Mouse (Mus musculus): ENCODE measurements around the gene Fto. TPM values are rescaled to one million over a fixed set of nuclear protein-coding genes. Genes with fewer than 3 reads are reported as not detected.

Fto gene
- polyA plus RNA-seq, 1 experiment from 2014 or later = 28.6 TPM

DNA sequence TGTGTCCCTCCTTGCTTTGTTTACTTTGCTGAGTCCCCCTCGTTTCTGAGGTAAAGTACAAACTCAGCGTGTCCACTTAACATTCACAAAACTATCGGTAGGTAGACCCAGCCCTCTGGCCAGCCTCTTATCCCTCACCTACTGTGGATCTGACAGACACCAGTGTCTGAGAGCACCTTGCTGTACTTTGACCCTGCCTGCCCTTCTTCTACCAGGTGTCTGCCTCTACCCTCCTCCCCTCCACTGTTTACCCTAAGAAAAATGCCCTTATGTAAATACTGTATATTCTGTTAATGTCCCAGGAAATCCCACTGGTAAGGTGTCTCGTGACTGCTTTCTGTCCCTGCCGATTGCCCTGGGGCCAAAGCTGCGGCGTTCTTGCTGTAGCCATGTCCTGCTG is 91.8 kb downstream of the Fto start:
- H3K4me3 ChIP-seq = no peak overlapping the region
- H3K27me3 ChIP-seq (replicated peaks) = no peaks in the 10 kb centered on the region
- peaks cover 24% of the 10 kb centered on the region for H3K36me3 ChIP-seq
- no peak overlapping the region for H3K9ac ChIP-seq
- WGBS (ENCODE audit: insufficient replicate concordance) = 80% methylated on average over 7 of the region's 7 CpGs
- no peak overlapping the region for H3K27ac ChIP-seq
- ATAC-seq = no peak
- no peaks in the 10 kb centered on the region for H3K9me3 ChIP-seq (replicated peaks)
- no peak overlapping the region for H3K4me2 ChIP-seq
- peaks cover 23% of the 10 kb centered on the region for H3K4me1 ChIP-seq

DNA sequence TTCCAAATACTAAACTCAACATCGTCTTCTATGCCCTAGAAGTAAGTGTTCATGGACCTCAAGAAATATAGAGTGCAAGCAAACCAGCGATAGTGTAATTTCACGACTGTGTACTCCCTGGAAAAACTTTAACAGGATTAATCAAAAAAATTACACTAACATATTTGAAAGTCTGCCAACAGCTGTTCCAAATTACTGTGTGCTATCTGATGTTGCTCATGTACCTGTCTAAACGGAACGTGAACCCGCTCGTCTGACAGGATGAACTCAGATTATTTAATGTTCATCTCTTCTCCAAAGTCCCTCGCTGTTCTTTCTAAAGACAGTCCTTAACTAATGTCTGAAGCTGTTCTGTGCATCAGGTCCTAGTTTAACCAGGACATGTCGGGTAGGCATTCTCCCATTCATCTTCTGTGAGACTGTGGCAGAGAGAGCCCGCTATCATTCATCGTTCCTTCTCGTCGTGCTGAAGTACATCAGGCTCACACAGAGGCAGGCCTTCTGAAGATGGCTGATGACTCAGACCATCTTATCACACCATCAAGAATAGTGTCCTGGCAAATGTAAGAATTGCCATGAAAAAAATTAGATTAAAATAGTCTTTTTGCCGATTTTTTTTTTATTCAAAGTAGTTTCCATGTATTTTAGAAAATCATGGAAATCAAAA is 93.4 kb downstream of the Fto start:
- no peak for ATAC-seq
- Histone ChIP-seq H3K27me3 (replicated peaks) (no peaks in the 10 kb centered on the region), H3K27ac (no peak overlapping the region), H3K9ac (no peak overlapping the region), H3K4me3 (no peak overlapping the region), H3K36me3 (peaks cover 30% of the 10 kb centered on the region), H3K4me2 (no peak overlapping the region), H3K4me1 (peaks cover 23% of the 10 kb centered on the region), H3K9me3 (replicated peaks) (no peaks in the 10 kb centered on the region)
- WGBS (ENCODE audit: insufficient replicate concordance) = 74% methylated on average over 14 of the region's 14 CpGs

DNA sequence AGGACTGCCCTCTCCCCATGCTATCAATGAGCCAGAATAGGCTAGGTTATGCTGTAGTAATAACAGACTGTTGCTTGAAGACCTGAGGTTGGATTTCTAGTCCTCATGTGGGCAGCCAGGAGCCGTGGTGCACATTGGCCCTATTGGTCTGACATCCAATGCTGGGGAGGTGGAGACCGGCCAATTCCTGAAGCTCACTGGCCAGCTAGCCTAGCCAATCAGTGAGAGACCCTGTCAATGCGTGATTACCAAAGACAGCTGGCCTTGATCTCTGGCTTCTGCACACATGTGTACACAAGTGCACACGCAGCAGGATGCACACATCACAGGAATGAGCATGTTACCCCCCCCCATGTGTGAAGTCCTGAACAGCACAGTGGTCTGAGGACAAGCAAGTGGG is 94.6 kb downstream of the Fto start:
- Histone ChIP-seq H3K36me3 (peaks cover 30% of the 10 kb centered on the region), H3K9ac (no peak overlapping the region), H3K27ac (no peak overlapping the region), H3K4me1 (peaks cover 19% of the 10 kb centered on the region), H3K27me3 (replicated peaks) (no peaks in the 10 kb centered on the region), H3K4me3 (no peak overlapping the region), H3K4me2 (no peak overlapping the region), H3K9me3 (replicated peaks) (no peaks in the 10 kb centered on the region)
- ATAC-seq = no peak
- WGBS (ENCODE audit: insufficient replicate concordance) = 77% methylated on average over 4 of the region's 4 CpGs

DNA sequence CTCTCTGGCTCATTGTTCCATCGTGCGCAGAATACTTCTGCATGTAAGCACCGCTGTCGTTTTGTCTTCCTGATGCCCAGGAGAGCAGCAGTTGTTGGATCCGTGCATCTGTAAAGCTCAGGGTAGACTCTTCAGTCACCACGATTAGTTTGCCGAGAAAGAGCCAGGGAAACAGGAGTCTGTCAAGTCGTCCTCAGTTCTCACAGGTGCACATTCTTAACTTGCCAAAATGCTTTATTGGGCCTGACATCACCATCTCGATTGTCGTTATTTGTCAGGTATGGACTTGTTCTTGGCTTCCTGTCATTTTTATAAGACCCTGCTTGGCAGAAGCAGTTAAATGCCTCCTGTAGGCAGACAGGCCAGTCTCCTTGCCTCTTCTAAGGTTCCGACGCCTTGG is 96.7 kb downstream of the Fto start:
- no peak overlapping the region for H3K4me2 ChIP-seq
- peaks cover 7% of the 10 kb centered on the region; the same call in 1 of the 2 replicates for H3K4me1 ChIP-seq
- no peak for ATAC-seq
- peaks cover 23% of the 10 kb centered on the region for H3K36me3 ChIP-seq
- 83% methylated on average over 12 of the region's 12 CpGs for WGBS (ENCODE audit: insufficient replicate concordance)
- no peak overlapping the region for H3K4me3 ChIP-seq
- no peak overlapping the region for H3K27ac ChIP-seq
- H3K9ac ChIP-seq = no peak overlapping the region
- no peaks in the 10 kb centered on the region for H3K27me3 ChIP-seq (replicated peaks)
- no peaks in the 10 kb centered on the region for H3K9me3 ChIP-seq (replicated peaks)

DNA sequence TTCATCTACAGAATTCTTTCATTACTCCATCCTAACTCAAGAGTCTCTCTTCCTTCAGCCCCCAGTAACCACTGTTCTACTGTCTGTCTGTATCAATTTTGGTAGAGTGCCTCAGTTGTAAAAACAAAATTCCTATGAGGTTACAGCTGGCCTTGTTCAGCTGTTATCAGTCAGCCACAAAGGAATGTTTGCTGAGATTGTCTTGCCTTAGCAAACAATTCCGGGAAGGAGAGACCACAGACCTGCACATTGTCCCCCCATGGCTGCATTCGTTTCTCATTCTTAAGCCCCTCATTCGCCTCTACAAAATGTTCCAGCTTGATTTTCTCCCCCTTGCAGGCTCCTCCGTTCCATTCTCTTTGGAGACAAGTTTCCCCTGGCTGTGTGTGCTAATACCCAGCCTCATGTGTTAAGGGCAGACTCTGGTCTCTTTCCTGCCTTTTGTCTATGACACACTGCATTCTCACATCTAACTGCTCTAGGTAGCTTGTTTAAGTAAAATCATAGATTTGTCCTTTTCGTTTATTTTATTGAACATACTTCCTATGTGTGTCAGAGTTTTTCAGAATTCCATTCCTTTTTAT is 111.3 kb downstream of the Fto start:
- ATAC-seq = no peak
- H3K27me3 ChIP-seq (replicated peaks) = no peaks in the 10 kb centered on the region
- H3K4me1 ChIP-seq = peaks cover 9% of the 10 kb centered on the region; the same call in 1 of the 2 replicates
- no peak overlapping the region for H3K4me2 ChIP-seq
- no peak overlapping the region for H3K27ac ChIP-seq
- no peak overlapping the region for H3K4me3 ChIP-seq
- no peaks in the 10 kb centered on the region for H3K9me3 ChIP-seq (replicated peaks)
- peaks cover 7% of the 10 kb centered on the region; the same call in 1 of the 2 replicates for H3K36me3 ChIP-seq
- H3K9ac ChIP-seq = no peak overlapping the region
- WGBS (ENCODE audit: insufficient replicate concordance) = 60% methylated on average over 5 of the region's 5 CpGs

DNA sequence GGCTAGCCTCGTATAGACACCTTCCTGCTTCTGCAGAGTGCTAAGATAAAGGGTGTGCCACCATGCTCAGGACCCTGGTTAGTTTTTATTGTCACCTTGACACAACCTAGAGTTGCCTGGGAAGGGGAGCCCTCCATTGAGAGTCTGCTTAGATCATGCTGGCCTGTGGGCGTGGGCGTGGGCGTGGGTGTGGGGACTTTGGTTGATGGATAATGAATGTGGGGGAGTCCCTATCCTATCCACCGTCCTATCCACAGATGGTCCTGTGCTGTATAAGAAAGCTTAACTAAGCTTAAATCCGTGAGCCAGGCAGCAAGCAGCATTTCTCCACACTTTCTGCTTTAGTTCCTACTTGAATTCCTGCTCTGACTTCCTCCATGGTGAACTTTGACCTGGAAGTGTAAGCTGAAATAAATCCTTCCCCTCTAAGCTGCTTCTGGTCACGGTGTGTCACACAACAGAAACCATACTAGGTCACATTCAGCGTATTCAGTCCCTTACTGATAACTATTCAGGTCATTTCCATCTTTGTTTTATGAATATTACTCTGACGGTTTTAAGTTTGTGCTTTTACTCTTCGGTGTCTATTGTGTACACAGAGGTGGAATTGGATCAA is 112.0 kb downstream of the Fto start:
- H3K4me1 ChIP-seq = peaks cover 9% of the 10 kb centered on the region; the same call in 1 of the 2 replicates
- ATAC-seq = no peak
- no peaks in the 10 kb centered on the region for H3K9me3 ChIP-seq (replicated peaks)
- no peak overlapping the region for H3K4me2 ChIP-seq
- no peaks in the 10 kb centered on the region for H3K27me3 ChIP-seq (replicated peaks)
- peaks cover 7% of the 10 kb centered on the region; the same call in 1 of the 2 replicates for H3K36me3 ChIP-seq
- H3K4me3 ChIP-seq = no peak overlapping the region
- WGBS (ENCODE audit: insufficient replicate concordance) = 68% methylated on average over 10 of the region's 10 CpGs
- no peak overlapping the region for H3K27ac ChIP-seq
- H3K9ac ChIP-seq = no peak overlapping the region

DNA sequence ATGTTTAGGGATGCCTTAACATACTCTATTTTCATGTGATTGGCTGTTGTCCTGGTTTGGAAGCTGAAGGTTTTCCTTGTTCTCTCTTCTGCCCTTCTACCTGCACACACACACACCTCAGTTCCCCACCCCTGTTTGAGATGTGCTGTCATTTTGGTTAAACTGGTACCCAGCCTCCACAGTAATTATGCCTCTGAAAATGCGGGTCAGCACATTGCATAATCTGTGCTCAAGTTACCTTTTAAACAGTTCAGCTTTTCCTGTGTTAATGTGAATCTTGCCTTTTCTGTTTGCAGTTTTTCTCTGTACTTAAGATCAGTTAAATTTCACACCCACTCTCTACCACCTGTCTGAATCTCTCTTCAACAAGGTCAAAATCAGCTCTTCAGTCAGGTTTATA is 113.2 kb downstream of the Fto start:
- WGBS (ENCODE audit: insufficient replicate concordance) = 58% methylated on average over 1 of the region's 1 CpGs
- H3K36me3 ChIP-seq = peaks cover 12% of the 10 kb centered on the region; the same call in 1 of the 2 replicates
- H3K4me1 ChIP-seq = peaks cover 9% of the 10 kb centered on the region; the same call in 1 of the 2 replicates
- H3K27me3 ChIP-seq (replicated peaks) = no peaks in the 10 kb centered on the region
- H3K27ac ChIP-seq = no peak overlapping the region
- no peak for ATAC-seq
- H3K9ac ChIP-seq = no peak overlapping the region
- 0 out of 2 replicates have a peak, but pooled peaks cover 4% of the 10 kb centered on the region for H3K9me3 ChIP-seq (replicated peaks)
- H3K4me2 ChIP-seq = no peak overlapping the region
- H3K4me3 ChIP-seq = no peak overlapping the region

DNA sequence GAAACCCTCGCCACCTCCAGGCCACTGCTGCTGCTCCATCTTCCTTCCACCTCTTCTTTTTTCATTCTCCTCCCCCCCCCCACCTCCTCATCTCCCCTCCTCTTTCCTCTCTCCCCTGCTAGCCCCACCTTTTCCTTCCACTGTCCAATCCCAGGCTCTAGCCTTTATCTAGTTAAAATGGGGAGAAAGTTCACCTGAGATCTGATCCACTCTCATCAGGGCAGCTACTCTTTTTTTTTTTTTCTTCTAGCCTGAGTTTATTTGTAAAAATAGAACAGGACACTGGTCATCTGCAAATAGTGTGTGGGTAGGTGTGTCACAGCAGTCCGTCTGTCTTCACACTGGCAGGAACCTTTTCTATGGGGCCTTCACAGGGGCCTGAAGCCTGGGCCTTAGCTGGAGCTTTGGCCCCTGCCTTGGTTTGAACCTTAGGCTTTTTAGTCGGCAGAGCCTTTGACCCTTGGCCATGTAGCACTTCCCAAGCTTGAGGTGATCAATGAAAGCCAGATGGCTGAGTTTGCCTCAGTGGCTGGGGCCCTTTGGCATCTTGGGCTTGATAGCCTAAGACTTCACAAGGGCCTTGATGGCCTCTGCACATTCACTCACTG is 117.1 kb downstream of the Fto start:
- Histone ChIP-seq H3K4me2 (no peak overlapping the region), H3K4me3 (no peak overlapping the region), H3K27me3 (replicated peaks) (no peaks in the 10 kb centered on the region), H3K36me3 (0 out of 2 replicates have a peak, but pooled peaks cover 15% of the 10 kb centered on the region), H3K9me3 (replicated peaks) (peaks cover 12% of the 10 kb centered on the region), H3K4me1 (no peaks in the 10 kb centered on the region), H3K27ac (no peak overlapping the region), H3K9ac (no peak overlapping the region)
- ATAC-seq = no peak
- 82% methylated on average over 3 of the region's 3 CpGs for WGBS (ENCODE audit: insufficient replicate concordance)

DNA sequence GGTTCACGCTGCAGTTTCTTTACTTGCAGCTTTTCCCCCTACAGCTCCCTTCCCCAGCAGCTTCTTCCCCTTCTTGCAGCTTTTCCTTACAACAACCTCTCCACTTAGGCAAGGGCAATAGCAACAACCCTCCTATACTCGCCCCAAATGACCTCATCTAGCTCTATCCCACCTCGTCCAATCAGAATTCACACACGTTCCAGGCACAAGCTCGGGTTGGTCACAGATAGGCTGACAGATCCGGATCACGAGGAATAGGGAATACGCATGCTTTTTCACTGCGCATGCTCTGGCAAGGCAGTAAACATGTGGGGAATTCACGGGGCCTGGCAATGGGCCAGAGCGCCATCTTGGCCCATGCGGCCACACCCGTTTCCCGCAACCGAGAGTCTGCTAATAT is 122.7 kb downstream of the Fto start:
- no peak for ATAC-seq
- no peak overlapping the region for H3K9ac ChIP-seq
- H3K27me3 ChIP-seq (replicated peaks) = no peaks in the 10 kb centered on the region
- WGBS (ENCODE audit: insufficient replicate concordance) = 91% methylated on average over 15 of the region's 15 CpGs
- H3K27ac ChIP-seq = no peak overlapping the region
- no peak overlapping the region for H3K4me3 ChIP-seq
- no peaks in the 10 kb centered on the region for H3K4me1 ChIP-seq
- no peak overlapping the region for H3K4me2 ChIP-seq
- peaks cover 12% of the 10 kb centered on the region for H3K36me3 ChIP-seq
- peaks cover 8% of the 10 kb centered on the region for H3K9me3 ChIP-seq (replicated peaks)

DNA sequence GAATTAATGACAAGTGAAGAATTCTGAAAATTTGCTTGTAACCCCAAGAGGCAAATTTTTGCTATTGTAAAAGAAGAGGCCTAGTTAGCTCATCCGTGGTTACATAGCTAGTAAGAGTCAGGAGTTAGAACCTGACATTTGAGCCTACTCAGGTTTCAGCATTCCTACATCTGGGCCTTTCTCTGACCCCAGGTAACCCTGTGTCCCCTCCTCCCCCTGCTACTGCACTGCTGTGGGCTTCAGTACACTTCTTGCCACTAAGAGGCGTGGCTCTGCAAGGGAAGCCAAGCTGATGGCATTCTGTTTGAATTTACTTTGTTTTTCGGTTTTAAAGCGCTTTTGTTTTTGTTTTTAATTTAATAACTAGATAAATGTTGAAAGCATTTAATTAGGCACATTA is 130.6 kb downstream of the Fto start:
- ATAC-seq = no peak
- no peaks in the 10 kb centered on the region for H3K27me3 ChIP-seq (replicated peaks)
- no peaks in the 10 kb centered on the region for H3K9me3 ChIP-seq (replicated peaks)
- peaks cover 11% of the 10 kb centered on the region; the same call in 1 of the 2 replicates for H3K36me3 ChIP-seq
- H3K4me1 ChIP-seq = no peaks in the 10 kb centered on the region
- H3K9ac ChIP-seq = no peak overlapping the region
- no peak overlapping the region for H3K4me3 ChIP-seq
- WGBS (ENCODE audit: insufficient replicate concordance) = 64% methylated on average over 4 of the region's 4 CpGs
- H3K27ac ChIP-seq = no peak overlapping the region
- H3K4me2 ChIP-seq = no peak overlapping the region

DNA sequence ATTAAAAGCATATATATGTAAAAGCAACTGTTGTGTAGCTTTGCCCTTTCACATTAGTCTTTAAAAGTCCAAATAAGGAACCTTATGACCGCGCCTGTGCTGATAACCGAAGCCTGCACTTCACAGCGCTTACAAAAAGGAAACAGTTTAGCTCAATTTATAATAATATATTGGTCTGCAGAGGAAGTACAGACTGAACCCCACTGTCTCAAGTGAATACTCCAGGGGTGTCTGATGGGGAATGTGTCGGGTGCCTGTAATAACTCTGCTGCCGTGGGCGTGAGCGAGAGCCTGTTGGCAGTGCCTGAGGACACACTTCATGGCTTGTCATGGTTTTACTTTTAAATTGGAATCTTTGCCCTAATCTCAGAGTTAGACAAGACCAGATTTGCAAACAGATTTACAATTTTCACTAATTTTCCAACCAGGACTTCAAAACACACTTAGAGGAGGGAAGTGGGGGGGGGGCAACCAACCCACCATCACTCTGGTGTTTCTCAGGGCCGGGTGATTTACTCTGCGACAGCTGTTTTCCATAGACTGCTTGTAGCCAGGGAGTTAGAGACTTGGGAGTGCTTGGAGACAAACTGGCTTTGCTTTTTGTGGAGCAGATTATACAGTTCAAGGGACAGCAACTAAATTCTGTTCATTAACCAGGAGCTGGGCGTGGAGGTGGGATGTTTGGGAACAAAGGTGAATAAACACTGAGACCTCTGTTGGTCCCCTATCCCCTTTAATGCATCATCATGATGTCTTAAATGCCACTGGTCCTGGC is 131.5 kb downstream of the Fto start:
- 76% methylated on average over 11 of the region's 11 CpGs for WGBS (ENCODE audit: insufficient replicate concordance)
- no peaks in the 10 kb centered on the region for H3K27me3 ChIP-seq (replicated peaks)
- H3K4me3 ChIP-seq = no peak overlapping the region
- H3K9ac ChIP-seq = no peak overlapping the region
- H3K27ac ChIP-seq = no peak overlapping the region
- H3K4me2 ChIP-seq = no peak overlapping the region
- peaks cover 14% of the 10 kb centered on the region; the same call in 1 of the 2 replicates for H3K36me3 ChIP-seq
- no peak for ATAC-seq
- H3K4me1 ChIP-seq = no peaks in the 10 kb centered on the region
- H3K9me3 ChIP-seq (replicated peaks) = no peaks in the 10 kb centered on the region
